Mouse (Mus musculus) urinary bladder, postnatal 36 days (tissue): ENCODE measurements around the gene Luc7l2.
A peak's percentile ranks its signal among the peaks of the same experiment; 100 is the strongest.
"Not testable (repeated sequence)": the region's sequence is repeated elsewhere in the genome, so short reads cannot be mapped to it uniquely, and the experiment has no call there.

ENCODE experiments used
- DNase-seq, 2 experiments: peaks; one replicate each; pipeline ENCODE4 v3.0.0; 2022; ENCODE audit warnings: low spot score in 2 of 2, mixed read lengths in 1 of 2

Gene Luc7l2

DNA sequence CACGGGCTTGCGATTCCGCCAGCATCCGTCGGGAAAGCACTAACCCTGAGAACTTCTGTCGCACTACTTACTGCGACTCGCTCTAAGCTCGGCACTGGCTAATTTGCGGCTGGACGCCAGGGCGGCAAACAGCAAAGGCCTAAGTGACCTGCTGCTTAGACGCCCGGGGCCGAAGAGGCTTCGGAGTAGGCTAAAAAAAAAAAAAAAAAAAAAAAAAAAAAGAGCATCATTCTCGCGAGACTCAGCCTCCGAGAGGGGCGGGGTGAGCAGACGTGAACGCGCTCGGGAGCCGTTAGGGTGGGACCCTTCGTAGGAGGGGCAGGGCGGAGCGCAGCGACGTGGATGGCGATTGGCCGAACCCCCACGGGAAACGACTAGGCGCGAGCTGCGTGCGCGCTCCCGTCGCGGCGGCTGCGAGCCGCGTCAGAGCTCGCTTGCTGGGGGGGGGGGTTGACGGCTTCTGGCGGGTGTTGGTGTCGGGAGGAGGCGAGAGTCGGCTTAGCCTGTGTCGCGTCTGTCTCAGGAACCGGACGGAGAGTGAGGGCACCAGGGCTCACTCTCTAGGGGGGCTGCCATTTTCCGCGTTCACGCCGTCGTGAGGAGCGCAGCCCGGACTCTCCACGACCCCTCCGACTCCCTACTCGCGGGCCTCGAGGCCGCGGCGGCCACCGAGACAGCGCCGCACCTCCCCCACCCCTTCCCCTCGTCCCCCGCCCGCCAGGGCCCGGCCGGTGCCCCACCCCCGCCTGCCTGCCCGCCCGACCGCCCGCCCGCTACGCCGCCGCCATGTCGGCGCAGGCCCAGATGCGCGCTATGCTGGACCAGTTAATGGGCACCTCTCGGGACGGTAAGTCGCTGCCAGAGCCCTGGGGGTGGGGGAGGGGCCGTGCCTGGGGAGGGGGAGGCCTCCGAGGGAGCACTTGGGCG lies at the start of gene Luc7l2:
TSS of gene Luc7l2 (plus strand) at position 273 of the 927 bp plus-strand sequence.
- DNase-seq: peak; percentile 84 to 95

DNA sequence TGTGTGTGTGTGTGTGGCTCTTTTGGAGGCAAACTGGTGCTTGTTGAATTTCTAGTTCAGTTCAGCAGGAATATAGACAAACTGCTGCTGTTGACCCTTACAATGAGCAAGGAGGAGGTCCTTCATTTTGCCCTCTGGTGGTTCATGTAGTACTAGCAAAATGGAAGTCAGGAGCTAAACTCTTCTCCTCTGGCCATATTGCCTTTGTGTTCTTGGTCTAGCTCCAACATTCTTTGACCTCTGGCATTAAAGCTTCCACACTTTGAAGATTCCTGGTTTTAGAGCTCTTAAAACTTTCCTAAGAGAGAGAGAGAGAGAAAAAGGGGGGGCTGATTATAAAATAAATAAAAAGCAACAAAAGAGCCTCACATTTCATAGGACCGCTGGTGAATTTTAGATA lies 39.0 kb upstream of the Luc7l2 start:
- DNase-seq: no peak

- no peak for DNase-seq
Measured at GRCm38 (mm10) chr6:38512830-38513229, 38.3 kb upstream of the Luc7l2 start.

DNA sequence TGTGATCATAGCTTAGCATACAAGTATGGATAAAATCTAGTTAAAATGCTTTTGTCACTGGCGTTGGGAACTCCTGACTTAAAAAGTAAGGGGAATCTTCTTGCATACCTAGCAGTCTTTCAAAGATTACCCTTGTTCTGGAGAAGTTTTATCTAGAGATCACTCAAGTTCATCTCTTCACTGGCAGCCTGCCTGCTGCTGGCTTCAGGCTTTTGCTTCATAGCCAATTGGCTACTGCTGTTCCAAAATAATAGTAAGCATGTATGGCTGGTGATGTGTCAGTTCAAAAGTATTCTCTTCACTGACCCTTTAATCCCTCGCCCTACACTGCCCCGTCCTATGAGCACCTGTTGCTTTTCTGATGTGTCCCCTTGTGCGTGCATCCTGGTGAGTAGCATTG lies 35.9 kb upstream of the Luc7l2 start:
- peak in 1 of 2 experiments; percentile 14 for DNase-seq

GRCm38 (mm10) chr6:38523851-38524250 lies 27.3 kb upstream of the Luc7l2 start:
- peak; percentile 23 to 31 for DNase-seq

DNA sequence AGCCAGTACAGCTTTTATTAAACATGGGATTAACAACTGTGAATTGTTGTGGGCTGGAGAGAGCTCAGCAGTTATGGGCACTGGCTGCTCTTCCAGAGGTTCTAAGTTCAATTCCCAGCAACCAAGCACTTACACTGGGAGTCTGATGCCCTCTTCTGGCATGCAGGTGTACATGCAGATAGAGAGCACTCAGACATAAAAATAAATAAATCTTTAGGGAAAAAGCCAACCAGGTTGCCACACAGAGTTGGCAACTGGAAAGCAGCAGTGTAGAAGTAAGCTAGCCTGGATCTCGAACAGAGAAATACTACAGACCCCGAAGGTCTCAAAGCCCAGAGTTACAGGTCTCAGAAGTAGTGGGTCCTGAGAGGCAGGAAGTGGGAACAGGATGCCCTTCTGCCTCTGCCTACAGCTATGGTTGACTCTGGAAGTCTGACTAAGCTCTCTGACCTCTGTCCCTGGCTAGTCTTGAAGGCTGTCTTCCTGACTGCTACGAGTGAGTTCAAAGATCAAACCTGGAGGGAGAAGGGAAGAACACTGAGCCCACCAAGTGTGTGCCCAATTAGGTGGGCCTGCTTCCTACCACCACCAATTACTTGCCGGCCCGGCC lies 19.8 kb upstream of the Luc7l2 start:
- DNase-seq: peak; percentile 13 to 14

DNA sequence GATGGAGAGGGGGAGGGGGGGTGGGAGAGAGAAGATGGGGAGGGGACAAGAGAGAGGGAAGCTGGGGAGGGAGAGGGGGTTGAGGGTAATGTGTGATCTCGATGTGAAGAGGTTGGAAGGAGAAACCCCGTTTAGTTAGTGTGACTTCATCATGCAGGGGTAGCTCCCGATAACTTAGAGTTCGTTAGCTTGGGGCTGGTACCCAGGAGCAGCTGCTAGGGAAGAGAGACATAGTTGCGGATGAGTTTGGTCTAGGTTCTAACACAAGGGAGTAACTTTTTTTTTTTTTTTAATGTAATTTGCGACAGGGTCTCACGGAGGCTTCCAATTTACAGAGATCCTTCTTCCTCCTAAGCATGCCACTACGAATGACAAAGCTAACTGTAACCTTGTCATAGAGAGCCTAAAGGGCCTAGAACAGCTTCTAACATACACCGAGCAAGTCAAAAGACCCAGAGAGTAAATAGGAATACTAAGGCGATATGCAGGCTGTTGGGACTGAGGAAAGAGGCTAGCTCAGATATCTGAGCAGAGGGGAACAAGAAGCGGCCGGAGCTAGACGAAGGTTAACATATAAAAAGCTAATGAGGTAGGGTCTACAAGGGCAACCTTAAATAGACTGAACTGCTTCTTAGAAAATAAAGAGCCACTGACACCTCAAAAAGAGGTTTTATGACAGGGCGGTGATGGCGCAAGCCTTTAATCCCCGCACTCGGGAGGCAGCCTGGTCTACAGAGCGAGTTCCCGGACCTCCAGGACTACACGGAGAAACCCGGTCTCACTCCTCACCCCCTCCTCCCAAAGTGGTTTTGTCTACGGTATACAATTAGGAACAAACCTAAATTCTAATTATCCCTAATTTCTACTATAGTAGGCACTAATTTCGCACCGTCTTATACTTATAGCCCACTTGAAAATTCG lies 18.4 kb upstream of the Luc7l2 start:
- peak; percentile 31 to 36 for DNase-seq

GRCm38 (mm10) chr6:38533428-38534405 lies 17.4 kb upstream of the Luc7l2 start, which contains the start of gene Fmc1:
Fmc1 (plus strand) TSS chr6:38533502.
- DNase-seq: peak; percentile 96 to 97

DNA sequence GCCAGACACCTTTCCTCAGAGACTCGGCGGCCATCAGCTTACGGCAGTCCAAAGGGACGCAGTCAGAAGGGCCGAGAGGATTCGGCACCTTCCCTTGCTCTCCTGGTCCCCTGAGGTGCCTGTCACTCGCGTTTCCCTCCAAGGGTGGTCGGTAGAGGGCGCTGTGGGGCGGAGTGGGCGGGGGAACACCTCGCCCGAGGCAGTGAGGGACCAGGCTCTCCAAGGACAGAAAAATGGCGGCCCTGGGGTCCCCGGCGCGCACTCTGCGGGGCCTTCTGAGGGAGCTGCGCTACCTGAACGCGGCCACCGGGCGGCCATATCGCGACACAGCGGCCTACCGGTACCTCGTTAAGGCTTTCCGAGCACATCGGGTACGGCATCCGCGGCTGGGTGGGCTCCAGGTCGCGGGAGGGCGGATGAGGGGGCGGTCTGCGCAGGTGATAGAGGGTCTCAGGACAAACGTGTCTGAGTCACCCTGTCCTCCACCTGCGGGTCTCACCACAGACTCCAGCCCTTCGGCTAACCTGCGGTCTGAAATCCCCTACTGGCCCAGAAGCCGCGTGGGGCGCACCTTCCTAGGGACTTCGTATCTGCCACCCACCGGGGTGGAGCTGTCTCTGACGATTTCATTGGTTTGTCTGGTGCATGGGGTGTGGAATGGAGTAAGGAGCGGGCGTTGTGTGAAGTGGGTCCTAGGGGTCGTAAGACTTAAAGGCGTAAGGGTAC lies 16.3 kb upstream of the Luc7l2 start:
- peak; percentile 98 for DNase-seq

DNA sequence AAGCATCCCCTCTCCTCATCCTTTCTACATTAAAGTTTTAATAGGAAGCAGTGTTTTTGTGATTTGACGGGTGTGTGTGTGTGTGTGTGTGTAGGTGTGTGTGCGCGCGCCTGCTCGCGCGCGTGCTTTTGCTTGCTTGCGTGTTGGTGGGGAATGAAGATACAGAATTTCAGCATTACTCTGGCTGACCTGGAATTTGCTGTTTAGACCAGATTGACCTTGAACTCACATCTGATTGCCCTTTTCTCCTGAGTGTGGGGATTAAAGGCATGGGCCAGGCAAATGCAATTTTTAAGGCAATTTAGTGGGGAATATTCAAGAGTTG lies 15.8 kb upstream of the Luc7l2 start:
- DNase-seq: no peak

GRCm38 (mm10) chr6:38535788-38536187 lies 15.3 kb upstream of the Luc7l2 start:
- no peak for DNase-seq

DNA sequence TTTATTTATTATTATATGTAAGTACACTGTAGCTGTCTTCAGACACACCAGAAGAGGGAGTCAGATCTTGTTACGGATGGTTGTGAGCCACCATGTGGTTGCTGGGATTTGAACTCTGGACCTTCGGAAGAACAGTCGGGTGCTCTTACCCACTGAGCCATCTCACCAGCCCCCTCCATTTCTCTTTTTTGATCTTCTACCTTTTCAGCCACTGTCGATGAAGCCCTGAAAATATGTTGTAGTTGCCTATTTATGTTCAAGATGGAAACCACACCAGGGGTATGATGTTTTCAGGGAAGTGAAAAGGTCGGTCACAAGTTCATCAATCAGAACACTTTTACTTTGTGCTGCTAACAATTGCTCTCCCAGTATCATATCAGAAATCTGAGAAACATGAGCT lies 7.0 kb upstream of the Luc7l2 start:
- DNase-seq: not testable (repeated sequence)

- not testable (repeated sequence) for DNase-seq
Measured at GRCm38 (mm10) chr6:38547005-38547404, 4.1 kb upstream of the Luc7l2 start.

DNA sequence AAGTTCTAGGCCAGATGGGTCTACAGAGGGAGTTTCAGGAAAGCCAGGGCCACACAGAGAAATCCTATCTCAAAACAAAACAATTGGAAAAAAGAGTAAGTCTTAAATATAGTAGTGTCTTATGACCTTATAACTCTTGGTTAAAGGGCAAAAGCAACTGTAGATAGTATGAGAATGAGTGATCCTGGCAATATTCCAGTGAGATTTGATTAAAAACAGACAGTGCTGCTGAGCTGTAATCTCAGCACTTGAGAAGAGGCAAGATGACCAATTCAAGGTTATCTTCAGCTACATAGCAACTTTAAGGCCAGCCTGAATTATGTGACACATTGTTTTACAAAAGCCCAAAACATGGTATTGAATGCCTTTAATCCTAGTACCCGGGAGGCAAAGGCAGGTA lies 3.4 kb upstream of the Luc7l2 start:
- DNase-seq: no peak

GRCm38 (mm10) chr6:38548595-38548994 lies 2.5 kb upstream of the Luc7l2 start:
- not testable (repeated sequence) for DNase-seq

DNA sequence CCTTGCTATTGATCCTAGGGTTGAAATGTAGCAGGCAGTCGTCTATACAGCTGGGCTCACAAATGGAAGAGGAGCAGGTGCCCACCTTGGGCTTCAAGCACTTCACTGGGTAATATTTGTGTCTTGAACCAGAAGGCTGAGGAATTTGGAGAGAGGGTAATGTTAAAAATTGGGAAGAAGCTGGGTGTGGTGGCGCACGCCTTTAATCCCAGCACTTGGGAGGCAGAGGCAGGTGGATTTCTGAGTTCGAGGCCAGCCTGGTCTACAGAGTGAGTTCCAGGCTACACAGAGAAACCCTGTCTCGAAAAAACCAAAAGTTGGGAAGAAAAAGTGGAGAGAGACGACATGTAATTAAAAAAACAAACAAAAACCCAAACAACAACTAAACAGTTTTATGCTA lies 1.3 kb upstream of the Luc7l2 start:
- not testable (repeated sequence) for DNase-seq

DNA sequence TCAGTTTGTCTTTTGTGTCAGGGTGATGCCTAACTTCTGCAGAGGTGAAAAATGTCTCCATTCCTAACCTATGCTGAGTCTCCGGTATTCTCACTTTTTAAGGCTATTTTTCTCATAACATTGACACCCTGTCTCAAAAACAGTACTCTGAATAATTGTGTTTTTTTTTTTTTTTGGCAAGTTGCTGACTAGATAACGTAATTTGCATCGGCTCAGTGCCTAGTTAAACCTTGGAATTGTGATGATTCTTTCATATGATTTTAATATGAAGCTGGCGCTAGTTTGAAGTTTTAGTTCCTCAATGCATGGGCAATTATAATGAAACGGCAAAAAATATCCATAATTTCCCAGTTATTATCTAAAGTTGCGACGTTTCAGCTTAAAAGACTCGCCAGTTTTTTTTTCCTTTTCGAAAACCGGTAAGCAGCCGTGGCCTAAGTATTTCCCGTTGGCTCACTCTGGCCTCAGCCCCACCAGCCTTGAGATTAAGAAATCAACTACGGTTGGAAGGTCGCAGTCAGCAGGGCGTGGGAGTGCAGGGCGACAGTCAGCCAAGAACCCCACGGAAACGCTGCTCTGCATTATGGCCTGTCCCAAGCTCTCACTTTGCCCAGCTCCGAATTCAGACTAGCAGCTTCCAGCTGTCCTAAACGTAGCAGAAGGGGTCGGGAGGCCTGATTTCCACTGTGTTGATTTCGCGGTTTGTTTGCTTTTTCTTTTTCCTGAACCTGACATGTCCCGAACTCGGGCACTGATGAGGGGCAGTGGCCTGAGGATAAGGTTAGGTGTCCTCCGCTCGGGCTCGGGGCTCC lies 678 bp upstream of the Luc7l2 start:
- peak in 1 of 2 experiments; percentile 78 for DNase-seq

DNA sequence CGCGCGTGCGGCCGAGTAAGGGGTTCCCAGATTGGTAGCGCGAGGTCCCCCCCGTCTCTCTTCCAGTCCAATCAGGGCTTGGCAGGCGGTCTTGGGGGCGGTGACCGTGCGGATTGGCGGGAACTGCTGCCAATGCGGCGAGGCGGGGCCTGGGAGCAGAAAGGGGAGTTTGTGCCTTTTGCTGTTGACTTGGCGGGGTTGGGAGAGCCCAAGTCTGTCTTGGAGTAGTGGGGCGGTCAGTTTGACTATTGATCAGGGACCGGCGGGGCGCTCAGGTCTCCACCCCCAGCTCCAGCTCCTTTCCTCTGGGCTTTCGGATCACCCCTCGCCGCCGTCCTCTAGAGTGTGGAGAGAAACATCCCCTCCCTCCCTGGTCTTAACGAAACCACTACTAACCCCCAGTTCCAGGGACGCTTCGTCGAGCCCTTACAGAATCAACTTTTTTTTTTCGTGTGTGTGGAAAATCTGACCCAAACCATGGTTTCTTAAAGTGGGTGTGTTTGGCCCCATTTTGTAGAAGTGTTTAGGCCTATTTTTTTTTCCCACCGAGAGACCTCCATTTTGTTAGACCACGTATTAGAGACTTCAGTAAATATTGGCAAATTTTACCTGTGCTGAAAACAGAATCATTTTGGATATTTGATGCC lies 978 bp downstream of the Luc7l2 start:
- DNase-seq: peak; percentile 97 to 99

GRCm38 (mm10) chr6:38552636-38553000 lies 1.5 kb downstream of the Luc7l2 start:
- no peak for DNase-seq
